Mouse (Mus musculus): Measurements from ENCODE around the gene Unc13b. TPM values are rescaled to one million over a fixed set of nuclear protein-coding genes. Genes with fewer than 3 reads are reported as not detected.

Unc13b gene
- polyA plus RNA-seq, 1 experiment: 0.92 TPM

DNA sequence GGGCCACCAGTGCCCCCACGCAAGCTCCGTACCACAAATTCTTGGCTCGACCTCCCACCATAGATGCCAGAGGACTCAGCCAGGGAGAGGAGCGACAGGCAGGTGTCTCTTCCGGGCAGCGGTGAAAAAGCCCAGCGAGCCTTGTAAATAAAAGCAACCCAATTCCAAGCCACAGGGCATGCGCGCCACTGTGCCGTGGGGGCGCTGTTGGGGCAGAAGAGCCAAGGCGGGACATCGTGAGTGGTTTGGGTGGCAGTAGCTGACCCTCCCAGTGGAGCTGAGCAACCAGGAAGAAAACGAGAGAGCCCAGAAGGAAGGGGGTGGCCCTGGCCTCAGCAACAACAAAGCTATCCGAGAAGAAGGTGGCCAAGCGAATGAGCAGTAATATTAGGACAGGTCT is 37.9 kb upstream of the Unc13b start:
- WGBS: 94% methylated on average over 16 of the region's 16 CpGs
- Histone ChIP-seq H3K27ac (ENCODE audit: insufficient read depth, low read length) (no peak overlapping the region), H3K36me3 (ENCODE audit: control insufficient read depth, insufficient read depth, low read length) (peaks cover 42% of the 10 kb centered on the region), H3K4me3 (ENCODE audit: extremely low read depth, insufficient read depth, insufficient read length) (no peak overlapping the region), H3K27me3 (ENCODE audit: control insufficient read depth, insufficient read depth, low read length) (no peaks in the 10 kb centered on the region), H3K4me1 (ENCODE audit: control insufficient read depth, insufficient read depth, insufficient read length) (peaks cover 5% of the 10 kb centered on the region; the same call in 1 of the 2 replicates)
- no peak for TF ChIP-seq CTCF (IDR thresholded peaks at IDR 0.05; ENCODE audit: extremely low read depth, insufficient read depth, insufficient read length, insufficient replicate concordance)
- TF ChIP-seq POLR2A (IDR thresholded peaks at IDR 0.05; ENCODE audit: low read depth, low read length): no peak
- DNase-seq (ENCODE audit: low read depth in 1 of 2, low spot score in 2 of 2): no peak

DNA sequence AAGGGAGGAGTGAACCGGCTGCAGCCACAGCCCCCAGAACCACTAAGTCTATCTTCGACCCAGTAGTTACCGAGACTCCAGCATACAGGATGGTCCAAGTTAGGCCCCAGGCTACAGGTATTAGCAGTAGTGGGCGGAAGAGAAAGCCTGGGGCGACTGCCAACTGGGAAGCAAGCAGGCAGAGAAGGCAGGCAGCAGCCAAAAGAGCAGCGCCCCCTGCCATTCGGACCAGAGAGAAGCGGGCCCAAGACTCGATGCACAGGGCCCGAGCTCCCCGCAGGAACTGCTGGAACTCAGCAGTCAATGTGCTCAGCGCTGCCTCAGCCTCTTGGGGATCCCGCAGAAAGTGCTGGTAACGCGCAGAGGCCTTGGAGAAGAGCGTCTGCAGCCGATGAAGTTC is 37.4 kb upstream of the Unc13b start:
- H3K36me3 ChIP-seq (ENCODE audit: control insufficient read depth, insufficient read depth, low read length): peaks cover 42% of the 10 kb centered on the region
- H3K27ac ChIP-seq (ENCODE audit: insufficient read depth, low read length): no peak overlapping the region
- no peaks in the 10 kb centered on the region for H3K27me3 ChIP-seq (ENCODE audit: control insufficient read depth, insufficient read depth, low read length)
- WGBS: 91% methylated on average over 17 of the region's 17 CpGs
- H3K4me1 ChIP-seq (ENCODE audit: control insufficient read depth, insufficient read depth, insufficient read length): peaks cover 5% of the 10 kb centered on the region; the same call in 1 of the 2 replicates
- TF ChIP-seq POLR2A (IDR thresholded peaks at IDR 0.05; ENCODE audit: low read depth, low read length): no peak
- TF ChIP-seq CTCF (IDR thresholded peaks at IDR 0.05; ENCODE audit: extremely low read depth, insufficient read depth, insufficient read length, insufficient replicate concordance): no peak
- no peak overlapping the region for H3K4me3 ChIP-seq (ENCODE audit: extremely low read depth, insufficient read depth, insufficient read length)
- no peak for DNase-seq (ENCODE audit: low read depth in 1 of 2, low spot score in 2 of 2)

DNA sequence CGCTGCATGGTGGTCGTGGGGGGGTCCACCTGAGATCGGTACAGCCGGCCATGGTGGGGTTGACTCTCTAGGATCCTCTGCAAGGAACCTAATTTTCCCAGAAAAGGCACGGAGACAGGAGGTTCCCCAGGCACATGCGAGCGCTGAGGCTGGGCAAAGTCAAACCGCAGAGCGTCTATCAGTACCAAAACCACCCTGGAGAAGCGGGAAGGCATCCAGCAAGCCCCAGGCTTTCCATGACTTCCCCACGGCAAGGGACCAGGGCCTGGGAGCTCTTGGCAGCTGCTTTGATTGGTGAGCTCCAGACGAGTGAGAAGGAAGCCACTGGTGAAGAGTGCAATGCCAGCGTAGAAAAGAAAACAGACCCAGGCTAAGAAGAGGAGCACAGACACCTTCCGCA is 34.1 kb upstream of the Unc13b start:
- 0 out of 2 replicates have a peak overlapping the region, but pooled peaks have one; percentile 95 for H3K27ac ChIP-seq (ENCODE audit: insufficient read depth, low read length)

DNA sequence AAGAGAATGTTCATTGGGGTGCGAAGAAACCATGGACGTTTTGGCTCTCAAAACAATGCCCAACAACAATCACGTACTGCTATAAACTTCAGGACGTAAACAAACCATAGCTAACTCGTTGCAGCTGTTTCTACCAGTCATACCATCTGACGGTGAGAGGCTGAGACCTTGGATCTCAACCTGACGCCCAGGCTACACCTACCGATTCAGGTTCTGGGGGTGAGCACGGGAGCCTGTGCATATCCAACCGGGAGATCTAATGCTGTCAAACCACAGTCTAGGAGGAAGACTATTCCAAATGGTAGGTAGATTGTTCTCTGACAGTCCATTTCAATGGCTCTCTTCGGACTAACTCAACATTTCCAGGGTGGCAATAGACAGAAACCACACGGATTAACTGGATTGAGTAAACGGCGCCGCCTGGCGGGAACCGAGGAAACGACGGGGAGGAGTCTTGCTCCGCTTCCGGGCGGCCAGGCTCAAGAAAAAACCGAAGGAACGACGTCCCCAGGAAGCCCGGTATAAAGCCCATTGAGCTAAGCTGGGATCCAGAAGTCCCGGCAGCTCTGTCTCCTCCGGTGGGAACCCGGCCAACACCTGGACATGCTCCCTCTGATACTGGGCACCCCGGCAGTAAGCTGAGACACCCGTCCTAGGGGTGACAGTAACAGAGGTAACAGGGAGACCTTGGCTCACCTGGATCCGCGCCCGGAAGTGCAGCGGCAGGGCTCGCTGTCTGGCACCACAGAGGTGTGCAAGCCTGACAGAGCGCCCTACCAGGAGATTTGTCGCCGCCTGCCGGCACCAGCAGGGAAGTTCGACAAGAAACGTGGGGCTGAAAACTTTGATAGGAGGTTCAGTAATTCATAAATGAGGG is 33.4 kb upstream of the Unc13b start, which contains the start of gene Pigo:
Pigo (minus strand) TSS at position 736 of the 877 bp plus-strand sequence.
- peak; percentile 84 to 85 for DNase-seq (ENCODE audit: low read depth in 1 of 2, low spot score in 2 of 2)
- H3K36me3 ChIP-seq (ENCODE audit: control insufficient read depth, insufficient read depth, low read length): peaks cover 40% of the 10 kb centered on the region
- TF ChIP-seq CTCF (IDR thresholded peaks at IDR 0.05; ENCODE audit: extremely low read depth, insufficient read depth, insufficient read length, insufficient replicate concordance) (peak; percentile 93), POLR2A (IDR thresholded peaks at IDR 0.05; ENCODE audit: low read depth, low read length) (no peak; the same call in 1 of the 2 replicates)

More for the DNA sequence above, 34.1 kb upstream of the Unc13b start:
- no peak overlapping the region; the same call in 1 of the 2 replicates for H3K4me3 ChIP-seq (ENCODE audit: extremely low read depth, insufficient read depth, insufficient read length)
- no peak for DNase-seq (ENCODE audit: low read depth in 1 of 2, low spot score in 2 of 2)
- no peak for TF ChIP-seq CTCF (IDR thresholded peaks at IDR 0.05; ENCODE audit: extremely low read depth, insufficient read depth, insufficient read length, insufficient replicate concordance)
- peaks cover 5% of the 10 kb centered on the region; the same call in 1 of the 2 replicates for H3K4me1 ChIP-seq (ENCODE audit: control insufficient read depth, insufficient read depth, insufficient read length)
- WGBS: 85% methylated on average over 14 of the region's 14 CpGs
- peaks cover 42% of the 10 kb centered on the region for H3K36me3 ChIP-seq (ENCODE audit: control insufficient read depth, insufficient read depth, low read length)
- no peaks in the 10 kb centered on the region for H3K27me3 ChIP-seq (ENCODE audit: control insufficient read depth, insufficient read depth, low read length)

DNA sequence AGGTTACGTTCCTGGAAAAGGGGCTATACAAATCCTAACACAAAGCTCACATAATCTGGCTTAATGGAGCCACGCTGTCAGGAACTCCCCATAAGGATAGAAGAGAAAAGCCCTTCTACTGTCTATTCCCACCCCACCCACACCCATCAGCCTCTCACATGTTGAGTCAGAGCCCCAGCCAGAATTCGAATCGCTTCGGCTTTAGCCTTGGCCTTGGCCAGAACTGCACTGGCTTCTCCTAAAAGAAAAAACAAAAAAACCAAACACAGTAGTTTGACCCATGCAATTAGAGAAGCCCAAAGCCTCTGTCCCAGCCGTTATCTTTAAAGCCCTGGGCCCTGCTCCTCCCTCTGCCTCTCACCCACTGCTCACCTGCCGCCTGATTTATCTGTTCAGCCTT is 29.6 kb upstream of the Unc13b start:
- Histone ChIP-seq H3K36me3 (ENCODE audit: control insufficient read depth, insufficient read depth, low read length) (peaks cover 15% of the 10 kb centered on the region), H3K27me3 (ENCODE audit: control insufficient read depth, insufficient read depth, low read length) (no peaks in the 10 kb centered on the region), H3K27ac (ENCODE audit: insufficient read depth, low read length) (no peak overlapping the region), H3K4me1 (ENCODE audit: control insufficient read depth, insufficient read depth, insufficient read length) (peaks cover 8% of the 10 kb centered on the region; the same call in 1 of the 2 replicates), H3K4me3 (ENCODE audit: extremely low read depth, insufficient read depth, insufficient read length) (no peak overlapping the region)
- TF ChIP-seq POLR2A (IDR thresholded peaks at IDR 0.05; ENCODE audit: low read depth, low read length) (no peak), CTCF (IDR thresholded peaks at IDR 0.05; ENCODE audit: extremely low read depth, insufficient read depth, insufficient read length, insufficient replicate concordance) (no peak)
- DNase-seq (ENCODE audit: low read depth in 1 of 2, low spot score in 2 of 2): no peak
- WGBS: 96% methylated on average over 7 of the region's 7 CpGs

More for the DNA sequence above, 33.4 kb upstream of the Unc13b start, which contains the start of gene Pigo:
- Histone ChIP-seq H3K4me3 (ENCODE audit: extremely low read depth, insufficient read depth, insufficient read length) (peak within 1 kb of the TSS; percentile 96), H3K27ac (ENCODE audit: insufficient read depth, low read length) (peak within 1 kb of the TSS; percentile 95), H3K27me3 (ENCODE audit: control insufficient read depth, insufficient read depth, low read length) (no peaks in the 10 kb centered on the region), H3K4me1 (ENCODE audit: control insufficient read depth, insufficient read depth, insufficient read length) (peaks cover 5% of the 10 kb centered on the region; the same call in 1 of the 2 replicates)
- 6% methylated on average over 42 of the region's 42 CpGs for WGBS

DNA sequence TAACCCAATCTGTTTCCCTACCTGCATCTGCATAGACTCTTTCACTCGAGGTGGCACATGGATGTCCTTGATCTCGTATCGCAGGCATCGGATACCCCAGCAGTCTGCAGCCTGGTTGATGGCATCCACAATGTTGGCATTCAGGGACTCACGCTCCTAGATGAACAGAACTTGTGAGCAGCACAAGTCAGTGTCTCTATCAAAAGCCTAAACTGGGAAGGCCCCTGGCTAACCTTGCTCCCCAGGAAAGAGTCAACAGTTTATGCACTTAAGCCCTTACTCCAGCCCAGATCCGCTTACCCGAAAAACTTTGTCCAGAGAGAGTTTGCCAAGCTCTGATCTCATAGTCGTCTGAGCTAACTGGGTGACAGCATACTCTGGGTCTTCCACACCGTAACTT is 29.0 kb upstream of the Unc13b start:
- Histone ChIP-seq H3K27me3 (ENCODE audit: control insufficient read depth, insufficient read depth, low read length) (no peaks in the 10 kb centered on the region), H3K4me1 (ENCODE audit: control insufficient read depth, insufficient read depth, insufficient read length) (peaks cover 7% of the 10 kb centered on the region; the same call in 1 of the 2 replicates), H3K36me3 (ENCODE audit: control insufficient read depth, insufficient read depth, low read length) (peaks cover 15% of the 10 kb centered on the region), H3K4me3 (ENCODE audit: extremely low read depth, insufficient read depth, insufficient read length) (no peak overlapping the region), H3K27ac (ENCODE audit: insufficient read depth, low read length) (no peak overlapping the region)
- TF ChIP-seq POLR2A (IDR thresholded peaks at IDR 0.05; ENCODE audit: low read depth, low read length) (no peak), CTCF (IDR thresholded peaks at IDR 0.05; ENCODE audit: extremely low read depth, insufficient read depth, insufficient read length, insufficient replicate concordance) (no peak)
- DNase-seq (ENCODE audit: low read depth in 1 of 2, low spot score in 2 of 2): no peak
- 94% methylated on average over 9 of the region's 9 CpGs for WGBS

All from spleen, adult 2 months (tissue).